Mouse (Mus musculus) megakaryocyte, embryonic 14.5 days (primary cell): Measurements from ENCODE around the gene Zg16.

Source experiments
- FLI1 ChIP-seq: IDR thresholded peaks from 2 replicates; pipeline ENCODE4 v1.6.1; 2012; ENCODE audit warnings: low read length, inconsistent platforms, mixed read lengths
- GATA1 ChIP-seq: IDR thresholded peaks from 3 replicates; pipeline ENCODE4 v1.6.1; 2012; ENCODE audit warnings: mixed read lengths, low read length, inconsistent platforms, borderline replicate concordance

DNA sequence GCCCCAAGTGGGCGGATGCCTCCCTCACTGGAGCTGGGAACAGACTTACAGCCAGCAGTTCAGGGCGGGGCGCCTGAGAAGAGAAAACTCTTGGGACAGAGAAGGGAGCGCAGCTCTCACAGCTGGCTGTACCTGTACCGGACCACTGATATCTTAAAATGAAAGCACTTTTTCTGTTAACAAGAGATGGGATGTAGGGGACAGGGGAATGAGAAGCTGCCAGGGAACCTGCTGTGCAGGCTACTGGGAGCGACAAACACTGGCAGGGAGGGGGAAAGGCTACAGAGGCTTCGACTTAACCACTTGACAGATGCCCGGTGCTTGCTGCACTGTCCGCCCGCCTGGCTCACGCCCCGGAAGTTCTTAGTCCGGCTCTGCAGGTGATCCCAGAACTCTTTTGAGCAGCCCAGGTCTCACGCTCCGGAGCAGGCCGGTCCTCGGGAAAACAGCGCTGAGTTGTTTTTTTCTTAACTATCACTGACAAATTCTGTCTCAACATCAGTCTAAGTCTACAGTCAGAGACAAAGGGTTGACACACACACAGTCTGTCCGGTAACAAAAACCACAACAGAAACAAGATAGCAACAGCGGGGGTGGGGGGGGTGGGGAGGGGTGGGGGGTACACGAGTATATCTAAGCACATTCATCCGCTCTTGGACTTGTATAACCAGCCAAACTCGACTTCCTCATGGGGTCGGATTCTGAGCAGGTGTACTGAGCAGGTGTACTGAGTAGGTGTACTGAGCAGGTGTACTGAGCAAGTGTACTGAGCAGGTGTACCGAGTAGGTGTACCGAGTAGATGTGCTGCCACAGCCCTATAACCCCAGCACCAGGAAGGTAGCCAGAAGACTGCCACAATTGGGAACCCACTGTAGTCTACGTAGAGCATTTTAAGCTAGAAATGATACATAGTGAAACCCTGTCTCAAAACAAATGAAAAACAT, 2.0 kb upstream of the Zg16 start:
- no peak for TF ChIP-seq GATA1
- TF ChIP-seq FLI1, result no peak
